Mouse (Mus musculus): ENCODE data around the gene Unc13d.

DNA sequence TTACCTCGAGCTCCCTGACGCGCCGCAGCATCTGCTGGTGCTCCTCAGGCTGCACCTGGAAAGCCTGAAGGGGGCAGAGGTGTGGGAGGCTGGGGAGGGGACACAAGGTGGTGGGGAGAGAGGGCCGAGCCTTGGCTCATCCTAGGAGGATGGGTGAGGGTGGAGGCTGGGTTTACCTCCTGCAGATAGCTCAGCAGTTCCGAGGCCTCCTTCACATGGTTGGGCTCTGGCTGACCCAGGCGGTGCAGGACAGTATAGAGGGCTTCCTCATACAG lies 1.6 kb downstream of the Unc13d start:
- TF ChIP-seq CTCF (IDR thresholded peaks at IDR 0.05): 0 out of 2 replicates have a peak, but pooled peaks have one; percentile 6
- no peak for TF ChIP-seq EP300 (IDR thresholded peaks at IDR 0.05)
